Mouse (Mus musculus): ENCODE measurements around the gene Trim50.

GRCm38 (mm10) chr5:135369787-135370654, 16.9 kb downstream of the Trim50 start, which contains the start of gene Nsun5:
- TF ChIP-seq CTCF (IDR thresholded peaks at IDR 0.05; ENCODE audit: extremely low read depth, insufficient read length, insufficient replicate concordance, low read depth, low read length) (no peak), POLR2A (IDR thresholded peaks at IDR 0.05; ENCODE audit: low read depth, low read length) (0 out of 2 replicates have a peak, but pooled peaks have one; percentile 36)
